Mouse (Mus musculus): ENCODE results near the gene Cbll1. TPM values are rescaled to one million over a fixed set of nuclear protein-coding genes. Genes with fewer than 3 reads are reported as not detected.

Cbll1 gene
- 31.0 TPM for polyA plus RNA-seq (2014; fragmentation: Illumina TruSeq; extraction: RNeasy Lipid Tissue Mini Kit (QIAGEN cat#74804); ENCODE audit: low read depth, low replicate concordance)

GRCm38 (mm10) chr12:31499314-31500131 lies at the start of gene Cbll1:
Gene Cbll1, minus strand, starts transcription at chr12:31499616.

Other genes with a start within 250 kb of the Cbll1 start
- gene Lamb1, start 234.4 kb downstream of the Cbll1 start, polyA plus RNA-seq (2014; fragmentation: Illumina TruSeq; extraction: RNeasy Lipid Tissue Mini Kit (QIAGEN cat#74804); ENCODE audit: low read depth, low replicate concordance) = 23.8 TPM
- gene Dld, start 148.2 kb downstream of the Cbll1 start, polyA plus RNA-seq (2014; fragmentation: Illumina TruSeq; extraction: RNeasy Lipid Tissue Mini Kit (QIAGEN cat#74804); ENCODE audit: low read depth, low replicate concordance) = 508 TPM
- gene Slc26a3, start 108.7 kb downstream of the Cbll1 start, polyA plus RNA-seq (2014; fragmentation: Illumina TruSeq; extraction: RNeasy Lipid Tissue Mini Kit (QIAGEN cat#74804); ENCODE audit: low read depth, low replicate concordance) = 2,054 TPM
- gene Slc26a4, start 60.4 kb upstream of the Cbll1 start, polyA plus RNA-seq (2014; fragmentation: Illumina TruSeq; extraction: RNeasy Lipid Tissue Mini Kit (QIAGEN cat#74804); ENCODE audit: low read depth, low replicate concordance) = 0.41 TPM
- gene Bcap29, start 135.0 kb upstream of the Cbll1 start, polyA plus RNA-seq (2014; fragmentation: Illumina TruSeq; extraction: RNeasy Lipid Tissue Mini Kit (QIAGEN cat#74804); ENCODE audit: low read depth, low replicate concordance) = 71.4 TPM
- 12.5 TPM for gene Dus4l, start 155.2 kb upstream of the Cbll1 start, polyA plus RNA-seq (2014; fragmentation: Illumina TruSeq; extraction: RNeasy Lipid Tissue Mini Kit (QIAGEN cat#74804); ENCODE audit: low read depth, low replicate concordance)
- 101 TPM for gene Cog5, start 155.3 kb upstream of the Cbll1 start, polyA plus RNA-seq (2014; fragmentation: Illumina TruSeq; extraction: RNeasy Lipid Tissue Mini Kit (QIAGEN cat#74804); ENCODE audit: low read depth, low replicate concordance)
- 3.6 TPM for gene Gpr22, start 214.3 kb upstream of the Cbll1 start, polyA plus RNA-seq (2014; fragmentation: Illumina TruSeq; extraction: RNeasy Lipid Tissue Mini Kit (QIAGEN cat#74804); ENCODE audit: low read depth, low replicate concordance)